ENCODE assay signal across 28 mouse cellular contexts in genomic region chr13:65237211-65237610, GRCm38 (mm10). TPM values are rescaled to one million over a fixed set of nuclear protein-coding genes. Genes with fewer than 3 reads are reported as not detected.
DNase-seq lines count a peak whose midpoint lies in the region; TF ChIP-seq lines count a peak whose summit lies in the region.
"Had no signal": no experiment of that assay in that cellular context is flagged by ENCODE, and none has a peak within 500 bp of the region (broad histone marks: within the 10 kb centered on the region; RNA-seq: fewer than 3 reads in every experiment).

No protein-coding gene starts in this region.

- TF ChIP-seq CTCF in ES-Bruce4 (IDR thresholded peaks at IDR 0.05; ENCODE audit: low read depth, low read length) = no peak

- peak overlapping the region; percentile 47 for H3K4me3 ChIP-seq in ES-Bruce4 (ENCODE audit: low read depth, low read length)
- H3K4me3 ChIP-seq: embryonic facial prominence, embryonic 12.5 days; embryonic facial prominence, embryonic 15.5 days; heart, embryonic 12.5 days; heart, embryonic 15.5 days; hindbrain, embryonic 10.5 days; hindbrain, embryonic 13.5 days; intestine, embryonic 15.5 days had no signal

- DNase-seq in cerebellum, adult 9-11 months = peak; percentile 14
- DNase-seq in cerebellum, adult 18-20 months = no peak
- DNase-seq in R1 (ENCODE audit: low read depth, low spot score) = peak; percentile 62
- no peak for DNase-seq in lung, postnatal 10 days
- no peak for DNase-seq in retina, postnatal 1 day
- DNase-seq: adrenal gland, postnatal 10 days; adrenal gland, postnatal 36 days; B cell, adult 2 months; cerebellum, adult 8-10 months; cerebellum, postnatal 25 days; forebrain, postnatal 0 days; gastrocnemius, postnatal 25 days; heart, adult 18-20 months; heart, postnatal 10 days; heart, postnatal 36 days; kidney, adult 18-20 months had no signal

- H3K36me3 ChIP-seq in ES-Bruce4 (ENCODE audit: control insufficient read depth, insufficient read depth, low read length, poor library complexity, severe bottlenecking) = no peaks in the 10 kb centered on the region
- H3K36me3 ChIP-seq: embryonic facial prominence, embryonic 12.5 days; embryonic facial prominence, embryonic 15.5 days; heart, embryonic 12.5 days; heart, embryonic 15.5 days; hindbrain, embryonic 10.5 days; hindbrain, embryonic 13.5 days; intestine, embryonic 15.5 days had no signal

- H3K9me3 ChIP-seq in ES-Bruce4 (replicated peaks; ENCODE audit: control insufficient read depth, insufficient read depth, low read length, poor library complexity, severe bottlenecking) = no peaks in the 10 kb centered on the region
- H3K9me3 ChIP-seq: embryonic facial prominence, embryonic 15.5 days; heart, embryonic 15.5 days; intestine, embryonic 15.5 days had no signal

- H3K4me1 ChIP-seq in ES-Bruce4 (ENCODE audit: control insufficient read depth, insufficient read depth, low read length) = no peaks in the 10 kb centered on the region

- H3K9ac ChIP-seq in ES-Bruce4 (ENCODE audit: low read depth, poor library complexity, severe bottlenecking) = peak overlapping the region; percentile 13; the same call in 1 of the 2 replicates
- H3K9ac ChIP-seq: embryonic facial prominence, embryonic 12.5 days; embryonic facial prominence, embryonic 15.5 days; forebrain, postnatal 0 days; heart, embryonic 12.5 days; heart, embryonic 15.5 days; hindbrain, embryonic 13.5 days; intestine, embryonic 15.5 days had no signal

- no peak overlapping the region for H3K27ac ChIP-seq in ES-Bruce4 (ENCODE audit: insufficient read depth, low read length)
- H3K27ac ChIP-seq: embryonic facial prominence, embryonic 12.5 days; embryonic facial prominence, embryonic 15.5 days; heart, embryonic 15.5 days; hindbrain, embryonic 10.5 days; hindbrain, embryonic 13.5 days; intestine, embryonic 15.5 days had no signal

- H3K27me3 ChIP-seq in ES-Bruce4 (ENCODE audit: control insufficient read depth, insufficient read depth, low read length, poor library complexity, severe bottlenecking) = no peaks in the 10 kb centered on the region
- H3K27me3 ChIP-seq: embryonic facial prominence, embryonic 12.5 days; embryonic facial prominence, embryonic 15.5 days; heart, embryonic 12.5 days; heart, embryonic 15.5 days; hindbrain, embryonic 13.5 days; intestine, embryonic 15.5 days had no signal

- no peak for TF ChIP-seq POLR2A in ES-Bruce4 (IDR thresholded peaks at IDR 0.05; ENCODE audit: insufficient read depth, low read length)

- no peak for TF ChIP-seq EP300 in ES-Bruce4 (IDR thresholded peaks at IDR 0.05; ENCODE audit: insufficient read depth, low read depth, low read length)

RNA-seq across cellular contexts. Expression of gene Gm10775, which starts 22.1 kb away (rescaled TPM):
- 0.51 TPM in 1 of 2 replicates, not detected in the other for polyA plus RNA-seq in ES-Bruce4 (2011; ENCODE audit: insufficient read depth, insufficient read length, low read depth, missing spikeins)
- polyA plus RNA-seq: embryonic facial prominence, embryonic 12.5 days; embryonic facial prominence, embryonic 15.5 days; forebrain, embryonic 11.5 days; gonadal fat pad, adult 2 months; heart, embryonic 12.5 days; heart, embryonic 15.5 days; hindbrain, embryonic 10.5 days; intestine, embryonic 15.5 days had no signal

RNA-seq across cellular contexts. Expression of gene Nlrp4f, which starts 31.4 kb away (rescaled TPM):
- polyA plus RNA-seq in ES-Bruce4 (2011; ENCODE audit: insufficient read depth, insufficient read length, low read depth, missing spikeins) = 28.1 and 29.2 TPM in 2 replicates
- polyA plus RNA-seq: embryonic facial prominence, embryonic 12.5 days; embryonic facial prominence, embryonic 15.5 days; forebrain, embryonic 11.5 days; forebrain, embryonic 14.5 days; heart, embryonic 12.5 days; heart, embryonic 15.5 days; hindbrain, embryonic 13.5 days; hindbrain, embryonic 16.5 days had no signal

RNA-seq across cellular contexts. Expression of gene Zfp369, which starts 41.4 kb away (rescaled TPM):
- polyA plus RNA-seq in ES-Bruce4 (2011; ENCODE audit: insufficient read depth, insufficient read length, low read depth, missing spikeins) = 27.9 and 29.0 TPM in 2 replicates

Comparison
In these comparisons a context has a peak if more than half of its experiments do, and no peak if none do; other contexts are left out.
1. DNase-seq: peak in cerebellum, adult 9-11 months (single experiment) and R1 (single experiment); none in cerebellum, adult 18-20 months (0 of 2), lung, postnatal 10 days (single experiment) and retina, postnatal 1 day (single experiment).